Mouse (Mus musculus) spleen, adult 2 months (tissue): ENCODE results near the gene Iqschfp.

Source experiments
- CTCF ChIP-seq: fragments of 200-500 bp; IDR thresholded peaks from 2 replicates; pipeline ENCODE4 v1.5.1; 2011; ENCODE audit warnings: mild to moderate bottlenecking, inconsistent platforms; ENCODE audit not compliant: insufficient read depth, insufficient read length, insufficient replicate concordance; ENCODE audit errors: extremely low read depth
- POLR2A ChIP-seq: fragments of 200-500 bp; IDR thresholded peaks from 2 replicates; pipeline ENCODE4 v1.6.1; 2011; ENCODE audit warnings: low read depth, low read length, inconsistent platforms

DNA sequence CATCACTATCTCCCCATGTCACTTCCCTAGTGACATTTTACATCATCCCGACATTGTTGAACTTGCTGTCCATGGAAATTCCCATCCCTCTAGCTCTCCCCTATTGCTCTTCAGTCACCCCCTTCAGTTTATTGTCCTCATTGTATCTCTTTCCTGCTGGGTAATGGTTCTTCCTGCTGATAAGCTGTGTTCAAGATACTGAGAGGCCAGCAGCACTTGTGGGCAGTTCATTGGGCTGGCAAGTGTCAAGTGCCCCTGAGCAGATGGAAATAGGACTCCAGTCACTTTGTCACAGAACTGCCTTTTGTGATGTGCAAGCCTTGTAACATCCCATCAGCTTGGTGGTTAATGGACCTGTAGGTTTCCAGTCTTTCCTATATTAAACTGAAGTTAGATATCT lies 413.6 kb downstream of the Iqschfp start:
- TF ChIP-seq POLR2A (no peak), CTCF (no peak)
